Mouse (Mus musculus) limb, embryonic 13.5 days (tissue): ENCODE measurements around the gene Ppm1h. TPM values are rescaled to one million over a fixed set of nuclear protein-coding genes. Genes with fewer than 3 reads are reported as not detected.

Experiments
- ATAC-seq: fragments of 200-750 bp; cut with Nextera tagmentation; 2 replicates; pipeline ENCODE4 v1.8.0; 2017; ENCODE audit warnings: low read depth, moderate number of reproducible peaks, moderate TSS enrichment; ENCODE audit not compliant: low FRiP score
- H3K27ac ChIP-seq: fragments of 300-500 bp; sonication (generic); 2 replicates; pipeline ENCODE4 v1.5.1; 2015; ENCODE audit warnings: inconsistent platforms, mild to moderate bottlenecking, moderate library complexity
- H3K27me3 ChIP-seq: fragments of 300-500 bp; sonication (generic); 2 replicates; pipeline ENCODE4 v1.6.1; 2015; ENCODE audit warnings: mild to moderate bottlenecking, inconsistent platforms
- H3K36me3 ChIP-seq: fragments of 300-500 bp; sonication (generic); 2 replicates; pipeline ENCODE4 v1.6.1; 2015; ENCODE audit warnings: inconsistent platforms, mild to moderate bottlenecking, moderate library complexity
- H3K4me1 ChIP-seq: fragments of 300-500 bp; sonication (generic); 2 replicates; pipeline ENCODE4 v1.6.1; 2015; ENCODE audit warnings: inconsistent platforms
- H3K4me2 ChIP-seq: fragments of 300-500 bp; sonication (generic); replicated peaks from 2 replicates; pipeline ENCODE4 v1.6.1; 2015; ENCODE audit warnings: inconsistent platforms, mild to moderate bottlenecking, moderate library complexity
- H3K4me3 ChIP-seq: fragments of 300-500 bp; sonication (generic); 2 replicates; pipeline ENCODE4 v1.5.1; 2015; ENCODE audit warnings: moderate library complexity, mild to moderate bottlenecking, inconsistent platforms
- H3K9ac ChIP-seq: fragments of 300-500 bp; sonication (generic); 2 replicates; pipeline ENCODE4 v1.6.1; 2015; ENCODE audit warnings: mild to moderate bottlenecking, inconsistent platforms
- H3K9me3 ChIP-seq: fragments of 300-500 bp; sonication (generic); 2 replicates; pipeline ENCODE4 v1.6.1; 2016; ENCODE audit warnings: inconsistent platforms
- WGBS: fragments of 180-500 bp; shearing (Covaris S2); methylation state at CpG from one replicate; pipeline ENCODE4 v1.1.7; 2015; 5-methylcytosine and 5-hydroxymethylcytosine counted together
- polyA plus RNA-seq: library from polyadenylated mRNA; unstranded; fragments of >200 nt; fragmentation: Nextera tagmentation; extraction: Ambion mirVana; gene quantifications from 2 replicates; pipeline ENCODE4 v1.2.1, GENCODE M21; 2015

Ppm1h gene
- polyA plus RNA-seq, 1 experiment from 2014 or later, result 4.1 TPM

GRCm38 (mm10) chr10:122681085-122681408 is 2.5 kb downstream of the Ppm1h start:
- no peak overlapping the region for H3K4me2 ChIP-seq
- no peaks in the 10 kb centered on the region for H3K9me3 ChIP-seq
- WGBS, result 53% methylated on average over 4 of the region's 4 CpGs
- H3K4me3 ChIP-seq, result no peak overlapping the region
- H3K9ac ChIP-seq, result no peak overlapping the region
- ATAC-seq, result no peak
- H3K27ac ChIP-seq, result no peak overlapping the region
- H3K27me3 ChIP-seq, result peaks cover 21% of the 10 kb centered on the region
- peaks cover 13% of the 10 kb centered on the region for H3K4me1 ChIP-seq
- H3K36me3 ChIP-seq, result no peaks in the 10 kb centered on the region

- no peak for ATAC-seq
- H3K9me3 ChIP-seq, result no peaks in the 10 kb centered on the region
- no peak overlapping the region for H3K4me2 ChIP-seq
- no peak overlapping the region for H3K27ac ChIP-seq
- peaks cover 15% of the 10 kb centered on the region for H3K27me3 ChIP-seq
- peaks cover 13% of the 10 kb centered on the region for H3K4me1 ChIP-seq
- WGBS, result 63% methylated on average over 5 of the region's 5 CpGs
- no peak overlapping the region for H3K4me3 ChIP-seq
- H3K9ac ChIP-seq, result no peak overlapping the region
- no peaks in the 10 kb centered on the region for H3K36me3 ChIP-seq
Observed at GRCm38 (mm10) chr10:122683819-122684330, 5.3 kb downstream of the Ppm1h start.

DNA sequence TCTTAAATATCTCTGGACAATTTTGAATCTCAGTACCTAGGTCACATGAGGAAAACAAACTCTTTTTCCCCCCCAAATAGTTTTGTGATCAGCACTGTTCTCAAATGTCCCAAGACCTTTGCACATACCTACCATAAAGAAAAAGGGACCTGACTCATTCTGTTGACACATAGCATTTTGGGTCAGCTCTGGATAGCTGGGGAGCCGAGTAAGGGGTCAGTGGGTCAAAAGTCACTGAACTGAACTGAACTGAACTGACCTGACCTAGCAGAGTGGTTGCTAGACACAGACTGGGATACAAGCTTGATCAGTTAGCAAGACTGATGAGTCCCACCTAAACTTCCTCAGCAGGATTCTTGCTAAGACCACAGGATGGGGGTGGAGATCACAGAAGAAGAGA is 6.7 kb downstream of the Ppm1h start:
- H3K27me3 ChIP-seq, result peaks cover 12% of the 10 kb centered on the region
- no peak overlapping the region for H3K27ac ChIP-seq
- no peak overlapping the region for H3K4me2 ChIP-seq
- no peak overlapping the region for H3K4me3 ChIP-seq
- H3K36me3 ChIP-seq, result no peaks in the 10 kb centered on the region
- no peak overlapping the region for H3K9ac ChIP-seq
- no peak for ATAC-seq
- peaks cover 4% of the 10 kb centered on the region for H3K4me1 ChIP-seq
- no peaks in the 10 kb centered on the region for H3K9me3 ChIP-seq
- WGBS, result 43% methylated on average over 1 of the region's 1 CpGs

- WGBS, result 90% methylated on average over 19 of the region's 19 CpGs
Observed at GRCm38 (mm10) chr10:122685836-122686531, 7.4 kb downstream of the Ppm1h start.

DNA sequence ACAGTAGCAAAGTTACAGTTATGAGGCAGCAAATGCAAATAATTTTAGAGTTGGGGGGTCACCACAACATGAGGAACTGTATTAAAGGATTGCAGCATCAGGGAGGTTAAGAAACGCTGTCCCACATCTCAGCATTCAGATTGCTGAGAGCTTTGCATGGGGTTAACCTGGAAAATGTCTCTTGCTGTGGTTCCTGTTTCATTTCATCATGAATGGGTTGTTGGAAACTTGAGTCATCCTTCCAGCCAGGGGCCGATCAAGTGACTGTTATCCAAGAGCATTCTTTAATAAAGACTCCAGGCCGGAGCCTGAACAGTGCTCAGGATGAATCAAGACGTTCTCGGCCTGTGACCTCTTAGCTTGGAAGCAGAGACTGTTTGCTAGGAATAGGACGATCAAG is 12.1 kb downstream of the Ppm1h start:
- Histone ChIP-seq H3K4me3 (no peak overlapping the region), H3K36me3 (no peaks in the 10 kb centered on the region), H3K27me3 (no peaks in the 10 kb centered on the region), H3K9me3 (no peaks in the 10 kb centered on the region), H3K4me2 (no peak overlapping the region), H3K4me1 (peaks cover 17% of the 10 kb centered on the region), H3K9ac (no peak overlapping the region), H3K27ac (no peak overlapping the region)
- no peak for ATAC-seq
- WGBS, result 73% methylated on average over 6 of the region's 6 CpGs

More at GRCm38 (mm10) chr10:122685836-122686531, 7.4 kb downstream of the Ppm1h start:
- H3K27me3 ChIP-seq, result peaks cover 6% of the 10 kb centered on the region; the same call in 1 of the 2 replicates
- no peaks in the 10 kb centered on the region for H3K9me3 ChIP-seq
- no peaks in the 10 kb centered on the region for H3K36me3 ChIP-seq
- H3K27ac ChIP-seq, result no peak overlapping the region
- no peak overlapping the region for H3K4me2 ChIP-seq
- no peak overlapping the region for H3K9ac ChIP-seq
- no peak overlapping the region for H3K4me3 ChIP-seq
- no peak for ATAC-seq
- no peaks in the 10 kb centered on the region for H3K4me1 ChIP-seq

- Histone ChIP-seq H3K4me1 (peaks cover 17% of the 10 kb centered on the region), H3K9ac (0 out of 2 replicates have a peak overlapping the region, but pooled peaks have one; percentile 8), H3K4me2 (no peak overlapping the region), H3K27me3 (no peaks in the 10 kb centered on the region), H3K36me3 (no peaks in the 10 kb centered on the region), H3K27ac (no peak overlapping the region), H3K9me3 (no peaks in the 10 kb centered on the region), H3K4me3 (no peak overlapping the region)
- no peak for ATAC-seq
- 45% methylated on average over 12 of the region's 12 CpGs for WGBS
Observed at GRCm38 (mm10) chr10:122693158-122693777, 14.7 kb downstream of the Ppm1h start.

DNA sequence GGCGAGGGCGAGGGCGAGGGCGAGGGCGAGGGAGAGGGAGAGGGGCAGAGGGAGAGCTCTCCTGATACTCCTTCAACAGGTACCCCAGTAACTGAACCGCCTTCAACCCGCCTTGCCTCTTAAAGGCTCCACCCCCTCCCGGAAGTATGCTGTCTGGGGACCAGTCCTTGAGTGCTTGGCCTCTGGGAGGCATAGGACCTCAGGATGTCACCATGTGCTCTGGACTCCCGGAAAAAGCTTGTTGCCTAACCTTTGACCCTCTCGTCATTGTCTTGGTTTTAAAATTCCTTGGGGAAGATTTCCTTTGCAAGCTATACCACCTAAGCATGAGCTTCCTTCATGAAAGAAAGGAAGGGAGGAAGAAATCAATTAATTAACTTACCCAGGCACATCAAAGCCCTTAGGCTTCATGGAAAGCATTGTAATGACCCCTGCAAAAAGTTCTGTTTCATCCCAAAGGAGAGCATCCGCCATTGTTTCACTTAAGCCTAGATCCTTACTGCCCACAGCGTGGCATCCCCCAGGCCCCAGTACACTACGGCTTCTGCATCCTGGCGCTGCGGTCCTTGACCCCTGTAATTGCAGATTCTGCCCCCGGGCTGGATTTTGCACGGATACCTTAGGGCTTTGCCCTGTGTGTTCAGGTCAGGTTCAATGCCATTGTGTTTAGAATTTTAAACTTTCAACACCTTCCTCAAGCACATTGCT is 15.5 kb downstream of the Ppm1h start:
- Histone ChIP-seq H3K4me2 (no peak overlapping the region; the same call in 1 of the 2 replicates), H3K9ac (no peak overlapping the region), H3K36me3 (no peaks in the 10 kb centered on the region), H3K4me3 (no peak overlapping the region), H3K27me3 (no peaks in the 10 kb centered on the region), H3K9me3 (no peaks in the 10 kb centered on the region), H3K27ac (0 out of 2 replicates have a peak overlapping the region, but pooled peaks have one; percentile 33), H3K4me1 (peaks cover 22% of the 10 kb centered on the region)
- no peak for ATAC-seq
- 66% methylated on average over 17 of the region's 17 CpGs for WGBS

DNA sequence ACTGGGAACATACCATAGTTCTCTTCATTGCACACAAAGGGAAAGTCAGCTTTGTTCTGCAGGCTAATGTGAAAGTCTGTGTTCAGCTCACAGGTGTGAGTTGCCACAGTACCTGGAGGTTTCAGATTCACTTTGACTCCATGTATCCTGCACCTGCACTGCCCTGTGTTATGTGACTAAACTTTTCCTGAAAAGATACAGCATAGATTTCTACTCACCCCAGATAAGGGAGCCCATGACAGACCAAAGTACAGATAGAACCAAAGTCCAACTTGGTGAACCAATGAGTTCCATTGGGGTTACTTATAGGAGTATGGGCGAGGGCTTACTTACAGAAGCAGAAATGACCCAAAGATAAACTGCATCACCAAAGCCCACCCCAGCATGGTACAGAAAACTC is 17.8 kb downstream of the Ppm1h start:
- Histone ChIP-seq H3K4me2 (no peak overlapping the region), H3K36me3 (no peaks in the 10 kb centered on the region), H3K4me3 (no peak overlapping the region), H3K9me3 (no peaks in the 10 kb centered on the region), H3K9ac (no peak overlapping the region), H3K27me3 (no peaks in the 10 kb centered on the region), H3K4me1 (peaks cover 23% of the 10 kb centered on the region), H3K27ac (no peak overlapping the region)
- WGBS, result 94% methylated on average over 1 of the region's 1 CpGs
- no peak for ATAC-seq

GRCm38 (mm10) chr10:122698347-122698746 is 19.8 kb downstream of the Ppm1h start:
- ATAC-seq, result no peak
- Histone ChIP-seq H3K27me3 (no peaks in the 10 kb centered on the region), H3K4me2 (no peak overlapping the region), H3K9me3 (no peaks in the 10 kb centered on the region), H3K4me1 (peaks cover 16% of the 10 kb centered on the region), H3K4me3 (no peak overlapping the region), H3K36me3 (no peaks in the 10 kb centered on the region), H3K9ac (no peak overlapping the region), H3K27ac (no peak overlapping the region)
- WGBS, result 75% methylated on average over 5 of the region's 5 CpGs

- no peak overlapping the region for H3K4me3 ChIP-seq
- no peak overlapping the region for H3K4me2 ChIP-seq
- no peak overlapping the region for H3K9ac ChIP-seq
- 76% methylated on average over 5 of the region's 5 CpGs for WGBS
- no peak overlapping the region for H3K27ac ChIP-seq
- H3K4me1 ChIP-seq, result peaks cover 12% of the 10 kb centered on the region
- no peaks in the 10 kb centered on the region for H3K9me3 ChIP-seq
- H3K36me3 ChIP-seq, result no peaks in the 10 kb centered on the region
- ATAC-seq, result no peak
- H3K27me3 ChIP-seq, result no peaks in the 10 kb centered on the region
Observed at GRCm38 (mm10) chr10:122704901-122705300, 26.3 kb downstream of the Ppm1h start.

DNA sequence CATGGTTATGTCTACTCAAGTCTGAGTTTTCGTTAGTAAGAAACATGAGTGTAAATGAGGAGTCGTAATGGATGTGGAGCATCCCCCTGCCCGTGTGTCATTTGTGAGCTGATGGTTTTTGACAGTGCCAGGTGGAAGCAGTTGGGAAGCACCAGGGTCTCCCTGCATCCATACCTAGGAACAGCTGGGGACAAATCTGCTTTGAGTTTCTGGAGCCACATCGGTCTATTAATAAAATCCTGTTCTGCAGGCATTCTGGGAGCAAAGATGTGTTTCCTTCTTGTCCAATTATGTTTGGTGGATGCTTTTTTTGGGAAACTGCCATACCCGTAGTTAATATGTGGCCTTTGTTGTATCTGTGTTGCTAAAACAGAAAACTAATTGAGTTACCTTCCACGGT is 26.9 kb downstream of the Ppm1h start:
- ATAC-seq, result no peak
- no peaks in the 10 kb centered on the region for H3K27me3 ChIP-seq
- no peaks in the 10 kb centered on the region for H3K9me3 ChIP-seq
- no peak overlapping the region for H3K4me2 ChIP-seq
- WGBS, result 78% methylated on average over 6 of the region's 6 CpGs
- no peak overlapping the region for H3K27ac ChIP-seq
- no peak overlapping the region for H3K9ac ChIP-seq
- H3K4me3 ChIP-seq, result no peak overlapping the region
- no peaks in the 10 kb centered on the region for H3K36me3 ChIP-seq
- peaks cover 17% of the 10 kb centered on the region for H3K4me1 ChIP-seq

GRCm38 (mm10) chr10:122711381-122711811 is 32.8 kb downstream of the Ppm1h start:
- no peaks in the 10 kb centered on the region for H3K27me3 ChIP-seq
- WGBS, result 55% methylated on average over 6 of the region's 6 CpGs
- no peak overlapping the region for H3K9ac ChIP-seq
- no peak overlapping the region for H3K27ac ChIP-seq
- H3K4me3 ChIP-seq, result no peak overlapping the region
- H3K36me3 ChIP-seq, result no peaks in the 10 kb centered on the region
- H3K9me3 ChIP-seq, result no peaks in the 10 kb centered on the region
- no peak for ATAC-seq
- H3K4me2 ChIP-seq, result no peak overlapping the region
- H3K4me1 ChIP-seq, result peaks cover 33% of the 10 kb centered on the region
